Mouse (Mus musculus): ENCODE data around the gene Ubqln2. TPM values are rescaled to one million over a fixed set of nuclear protein-coding genes. Genes with fewer than 3 reads are reported as not detected.

The Ubqln2 gene
- 44.8 TPM for polyA plus RNA-seq (2014; fragmentation: Illumina TruSeq; extraction: RNeasy Lipid Tissue Mini Kit (QIAGEN cat#74804); ENCODE audit: low read depth, low replicate concordance)

GRCm38 (mm10) chrX:153497688-153498516 lies at the start of gene Ubqln2:
Gene Ubqln2, plus strand, starts transcription at chrX:153498227.

Other genes with a start within 250 kb of the Ubqln2 start
- 3.9 TPM for gene Cypt3, start 60.4 kb downstream of the Ubqln2 start, polyA plus RNA-seq (2014; fragmentation: Illumina TruSeq; extraction: RNeasy Lipid Tissue Mini Kit (QIAGEN cat#74804); ENCODE audit: low read depth, low replicate concordance)
- 11.0 TPM for gene Kctd12b, start 198.2 kb downstream of the Ubqln2 start, polyA plus RNA-seq (2014; fragmentation: Illumina TruSeq; extraction: RNeasy Lipid Tissue Mini Kit (QIAGEN cat#74804); ENCODE audit: low read depth, low replicate concordance)
- 43.7 TPM for gene Nbdy, start 225.4 kb downstream of the Ubqln2 start, polyA plus RNA-seq (2014; fragmentation: Illumina TruSeq; extraction: RNeasy Lipid Tissue Mini Kit (QIAGEN cat#74804); ENCODE audit: low read depth, low replicate concordance)